14 mouse cellular contexts compared by ENCODE assay signal in genomic region chr17:12744071-12744470, GRCm38 (mm10). TPM values are rescaled to one million over a fixed set of nuclear protein-coding genes. Genes with fewer than 3 reads are reported as not detected.
DNase-seq lines count a peak whose midpoint lies in the region; ATAC-seq and TF ChIP-seq lines count a peak whose summit lies in the region.
"Had no signal": no experiment of that assay in that cellular context is flagged by ENCODE, and none has a peak within 500 bp of the region (broad histone marks: within the 10 kb centered on the region; RNA-seq: fewer than 3 reads in every experiment).

No protein-coding gene starts in this region.

- no peak for TF ChIP-seq POLR2A in heart, adult 2 months (IDR thresholded peaks at IDR 0.05; ENCODE audit: insufficient read depth, low read depth, low read length)

- peak overlapping the region; percentile 56 for H3K4me2 ChIP-seq in limb, embryonic 12.5 days
- no peak overlapping the region for H3K4me2 ChIP-seq in hindbrain, embryonic 13.5 days
- H3K4me2 ChIP-seq: forebrain, embryonic 13.5 days had no signal

- H3K79me2 ChIP-seq in heart, adult 2 months (replicated peaks; ENCODE audit: control insufficient read depth, insufficient read depth, low read length), result peaks cover 10% of the 10 kb centered on the region

- TF ChIP-seq EP300 in heart, adult 2 months (IDR thresholded peaks at IDR 0.05; ENCODE audit: insufficient read depth, low read depth, low read length), result no peak

- peaks cover 37% of the 10 kb centered on the region for H3K9me3 ChIP-seq in limb, embryonic 12.5 days
- H3K9me3 ChIP-seq in limb, embryonic 10.5 days (replicated peaks), result peaks cover 26% of the 10 kb centered on the region
- peaks cover 31% of the 10 kb centered on the region for H3K9me3 ChIP-seq in midbrain, embryonic 10.5 days (replicated peaks)
- H3K9me3 ChIP-seq in hindbrain, embryonic 13.5 days, result peaks cover 22% of the 10 kb centered on the region; the same call in 1 of the 2 replicates

- H3K27ac ChIP-seq in heart, adult 2 months, result peak overlapping the region; percentile 52
- no peak overlapping the region for H3K27ac ChIP-seq in limb, embryonic 12.5 days
- H3K27ac ChIP-seq in limb, embryonic 10.5 days, result no peak overlapping the region
- H3K27ac ChIP-seq in midbrain, embryonic 10.5 days (replicated peaks), result no peak overlapping the region
- H3K27ac ChIP-seq in hindbrain, embryonic 13.5 days, result no peak overlapping the region
- H3K27ac ChIP-seq: forebrain, embryonic 13.5 days had no signal

- H3K36me3 ChIP-seq in heart, adult 2 months (ENCODE audit: control insufficient read depth, insufficient read depth, low read length), result peaks cover 51% of the 10 kb centered on the region
- peaks cover 90% of the 10 kb centered on the region for H3K36me3 ChIP-seq in limb, embryonic 12.5 days
- peaks cover 97% of the 10 kb centered on the region for H3K36me3 ChIP-seq in limb, embryonic 10.5 days
- peaks cover 85% of the 10 kb centered on the region for H3K36me3 ChIP-seq in midbrain, embryonic 10.5 days
- peaks cover 82% of the 10 kb centered on the region for H3K36me3 ChIP-seq in hindbrain, embryonic 13.5 days

- DNase-seq in heart, adult 2 months, result no peak
- no peak for DNase-seq in heart, postnatal 25 days (ENCODE audit: low spot score)
- DNase-seq in limb, embryonic 10.5 days (ENCODE audit: low spot score), result no peak
- DNase-seq in adipocyte (ENCODE audit: low spot score), result peak; percentile 35
- DNase-seq in heart, postnatal 10 days, result peak; percentile 40 to 50
- no peak for DNase-seq in midbrain, embryonic 10.5 days (ENCODE audit: low spot score)
- DNase-seq: cerebellum, adult 8-10 months; gastrocnemius, postnatal 10 days; kidney, postnatal 36 days had no signal

- no peak overlapping the region for H3K9ac ChIP-seq in heart, adult 2 months (ENCODE audit: low read depth, low read length)
- no peak overlapping the region for H3K9ac ChIP-seq in limb, embryonic 12.5 days (replicated peaks)
- H3K9ac ChIP-seq in hindbrain, embryonic 13.5 days, result no peak overlapping the region
- H3K9ac ChIP-seq: forebrain, embryonic 13.5 days had no signal

- no peak for TF ChIP-seq CTCF in heart, adult 2 months (IDR thresholded peaks at IDR 0.05)

- no peaks in the 10 kb centered on the region for H3K27me3 ChIP-seq in heart, adult 2 months (ENCODE audit: control insufficient read depth, insufficient read depth, low read length)
- H3K27me3 ChIP-seq in limb, embryonic 12.5 days, result no peaks in the 10 kb centered on the region
- no peaks in the 10 kb centered on the region for H3K27me3 ChIP-seq in limb, embryonic 10.5 days (ENCODE audit: low read depth, poor library complexity, severe bottlenecking)
- no peaks in the 10 kb centered on the region for H3K27me3 ChIP-seq in midbrain, embryonic 10.5 days (ENCODE audit: low read depth, poor library complexity, severe bottlenecking)
- H3K27me3 ChIP-seq in hindbrain, embryonic 13.5 days, result no peaks in the 10 kb centered on the region
- H3K27me3 ChIP-seq: forebrain, embryonic 13.5 days had no signal

- no peak for ATAC-seq in limb, embryonic 12.5 days (ENCODE audit: insufficient number of reproducible peaks, insufficient read depth, low FRiP score, low TSS enrichment, low read depth)
- ATAC-seq in hindbrain, embryonic 13.5 days (ENCODE audit: low FRiP score), result no peak
- ATAC-seq: forebrain, embryonic 13.5 days; hindbrain, embryonic 16.5 days had no signal

- peaks cover 35% of the 10 kb centered on the region for H3K4me1 ChIP-seq in heart, adult 2 months (ENCODE audit: control insufficient read depth, insufficient read depth, low read length)
- peaks cover 44% of the 10 kb centered on the region for H3K4me1 ChIP-seq in limb, embryonic 12.5 days (replicated peaks)
- peaks cover 48% of the 10 kb centered on the region for H3K4me1 ChIP-seq in limb, embryonic 10.5 days
- peaks cover 22% of the 10 kb centered on the region for H3K4me1 ChIP-seq in midbrain, embryonic 10.5 days
- peaks cover 18% of the 10 kb centered on the region for H3K4me1 ChIP-seq in hindbrain, embryonic 13.5 days (replicated peaks)

- 6% methylated on average over 1 of the region's 1 CpGs for WGBS in heart, adult 2 months
- WGBS in limb, embryonic 12.5 days, result 68% methylated on average over 1 of the region's 1 CpGs
- WGBS in limb, embryonic 10.5 days, result 73% methylated on average over 1 of the region's 1 CpGs
- 92% methylated on average over 1 of the region's 1 CpGs for WGBS in midbrain, embryonic 10.5 days
- 68% methylated on average over 1 of the region's 1 CpGs for WGBS in hindbrain, embryonic 13.5 days

- H3K4me3 ChIP-seq in heart, adult 2 months, result peak overlapping the region; percentile 11; the same call in 1 of the 2 replicates
- H3K4me3 ChIP-seq in limb, embryonic 12.5 days (replicated peaks), result no peak overlapping the region
- H3K4me3 ChIP-seq in limb, embryonic 10.5 days, result no peak overlapping the region
- no peak overlapping the region for H3K4me3 ChIP-seq in midbrain, embryonic 10.5 days
- H3K4me3 ChIP-seq in hindbrain, embryonic 13.5 days, result no peak overlapping the region
- H3K4me3 ChIP-seq: forebrain, embryonic 13.5 days; megakaryocyte, embryonic 14.5 days had no signal

- intact Hi-C loops in heart, adult 2 months (cut with DNase I), result no loop called here
- intact Hi-C loops in heart, postnatal 25 days (cut with DNase I), result loop anchor here (5.0 kb wide), 1 partner anchor 48 kb away; no protein-coding TSS in a partner anchor
- intact Hi-C loops in heart, postnatal 10 days (cut with DNase I), result loop anchor here (5.0 kb wide), 1 partner anchor 48 kb away; no protein-coding TSS in a partner anchor

RNA-seq across cellular contexts. Expression of gene Igf2r, which starts 25.4 kb away (rescaled TPM):
- 100 to 1,000 TPM in 1 of 2 experiments, 10 to 100 TPM in 1; 98.9 to 116 TPM for total RNA-seq in heart, adult 2 months (2021)
- 34.0 and 53.7 TPM in 2 replicates for polyA plus RNA-seq in heart, adult 2 months (2012; rRNA removed)
- total RNA-seq in heart, postnatal 25 days (2021), result 100 to 1,000 TPM in 1 of 2 experiments, 10 to 100 TPM in 1; 99.0 to 108 TPM
- 43.1 and 48.1 TPM in 2 replicates for polyA plus RNA-seq in limb, embryonic 12.5 days (2016; fragmentation: Nextera tagmentation; extraction: Ambion mirVana)
- polyA plus RNA-seq in limb, embryonic 10.5 days (2016; fragmentation: Nextera tagmentation; extraction: Ambion mirVana), result 30.3 and 35.6 TPM in 2 replicates
- 100 to 1,000 TPM; 180 to 214 TPM for total RNA-seq in heart, postnatal 10 days (2021)
- polyA plus RNA-seq in midbrain, embryonic 10.5 days (2016; fragmentation: Nextera tagmentation; extraction: Ambion mirVana), result 16.3 and 18.0 TPM in 2 replicates
- polyA plus RNA-seq in hindbrain, embryonic 13.5 days (2015; fragmentation: Nextera tagmentation; extraction: Ambion mirVana), result 12.3 and 12.5 TPM in 2 replicates

Comparison
In these comparisons a context has a peak if more than half of its experiments do, and no peak if none do; other contexts are left out.
1. DNase-seq: peak in adipocyte (single experiment) and heart, postnatal 10 days (2 of 2); none in heart, adult 2 months (0 of 2), heart, postnatal 25 days (single experiment), limb, embryonic 10.5 days (single experiment) and midbrain, embryonic 10.5 days (single experiment).